ENCODE assay signal across 27 mouse cellular contexts in the genomic region with DNA sequence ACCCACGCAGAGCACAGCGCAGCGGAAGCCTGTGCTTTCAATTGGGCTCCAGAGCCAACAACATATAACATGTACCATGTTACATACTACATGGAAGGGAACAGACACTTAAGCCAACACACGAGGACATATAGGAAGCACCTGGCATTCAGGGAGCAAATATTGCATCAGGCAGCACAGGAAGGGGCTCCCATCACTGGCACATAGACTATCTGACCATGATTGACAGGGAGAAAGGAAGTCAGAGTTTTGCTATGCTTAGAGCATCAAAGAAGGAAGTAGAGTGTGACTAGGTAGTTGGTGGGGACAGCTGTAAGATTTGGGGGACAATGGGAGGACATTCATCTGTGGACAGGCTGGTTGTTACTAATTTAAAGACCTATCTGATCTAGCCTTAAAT.
"Had no signal": no experiment of that assay in that cellular context is flagged by ENCODE, and none has a peak within 500 bp of the region (broad histone marks: within the 10 kb centered on the region; RNA-seq: fewer than 3 reads in every experiment).

No protein-coding gene starts in this region.

- H3K27ac ChIP-seq: heart, adult 2 months; heart, embryonic 13.5 days; heart, embryonic 15.5 days; hindbrain, embryonic 10.5 days; hindbrain, embryonic 12.5 days; hindbrain, embryonic 14.5 days; intestine, embryonic 15.5 days; layer of hippocampus, adult 2 months; left cerebral cortex, adult 2 months; limb, embryonic 10.5 days; limb, embryonic 12.5 days; liver, embryonic 13.5 days had no signal

- ATAC-seq: hindbrain, embryonic 16.5 days; inflammation-experienced regulatory T-cells, adult 6 months; intestine, embryonic 15.5 days; intestine, postnatal 0 days had no signal

- H3K4me1 ChIP-seq: hindbrain, embryonic 12.5 days; intestine, embryonic 15.5 days; liver, embryonic 13.5 days had no signal

- H3K36me3 ChIP-seq: heart, embryonic 15.5 days; hindbrain, embryonic 10.5 days; hindbrain, embryonic 12.5 days; intestine, embryonic 15.5 days; limb, embryonic 10.5 days; limb, embryonic 12.5 days; liver, embryonic 13.5 days had no signal

- DNase-seq: gastrocnemius, postnatal 14 days; gastrocnemius, postnatal 36 days; heart, adult 11 months; heart, adult 2 months; heart, postnatal 14 days; heart, postnatal 36 days; kidney, adult 18-20 months; kidney, adult 8-10 months; kidney, postnatal 10 days; kidney, postnatal 25 days; liver; liver, embryonic 13.5 days had no signal

- H3K4me3 ChIP-seq: heart, adult 2 months; heart, embryonic 13.5 days; heart, embryonic 15.5 days; hindbrain, embryonic 10.5 days; hindbrain, embryonic 12.5 days; intestine, embryonic 15.5 days; layer of hippocampus, adult 2 months; left cerebral cortex, adult 2 months; limb, embryonic 10.5 days; limb, embryonic 12.5 days; liver, embryonic 13.5 days had no signal

- H3K9me3 ChIP-seq: heart, embryonic 13.5 days; heart, embryonic 15.5 days; hindbrain, embryonic 10.5 days; hindbrain, embryonic 12.5 days; intestine, embryonic 15.5 days; limb, embryonic 10.5 days; limb, embryonic 12.5 days; liver, embryonic 13.5 days had no signal

- H3K9ac ChIP-seq: heart, embryonic 13.5 days; heart, embryonic 15.5 days; hindbrain, embryonic 12.5 days; hindbrain, embryonic 14.5 days; intestine, embryonic 15.5 days; limb, embryonic 12.5 days; liver, embryonic 13.5 days had no signal

- H3K4me2 ChIP-seq: heart, embryonic 11.5 days; heart, embryonic 13.5 days; heart, embryonic 15.5 days; hindbrain, embryonic 12.5 days; hindbrain, embryonic 14.5 days; intestine, embryonic 15.5 days; limb, embryonic 12.5 days; liver, embryonic 11.5 days; liver, embryonic 13.5 days had no signal

- H3K27me3 ChIP-seq: heart, embryonic 13.5 days; heart, embryonic 15.5 days; intestine, embryonic 15.5 days; liver, embryonic 13.5 days had no signal
